Mouse (Mus musculus): ENCODE measurements around the gene Eps8.

- TF ChIP-seq EP300 (IDR thresholded peaks at IDR 0.05; ENCODE audit: insufficient read depth, low read depth, low read length) (no peak), CTCF (IDR thresholded peaks at IDR 0.05; ENCODE audit: low read depth, low read length) (no peak), POLR2A (IDR thresholded peaks at IDR 0.05; ENCODE audit: insufficient read depth, low read length) (no peak)
These were observed 221.0 kb downstream of the Eps8 start for GRCm38 (mm10) chr6:137433521-137434137.

Data from ES-Bruce4 (cell line).